24 mouse cellular contexts compared by ENCODE assay signal in the genomic region with DNA sequence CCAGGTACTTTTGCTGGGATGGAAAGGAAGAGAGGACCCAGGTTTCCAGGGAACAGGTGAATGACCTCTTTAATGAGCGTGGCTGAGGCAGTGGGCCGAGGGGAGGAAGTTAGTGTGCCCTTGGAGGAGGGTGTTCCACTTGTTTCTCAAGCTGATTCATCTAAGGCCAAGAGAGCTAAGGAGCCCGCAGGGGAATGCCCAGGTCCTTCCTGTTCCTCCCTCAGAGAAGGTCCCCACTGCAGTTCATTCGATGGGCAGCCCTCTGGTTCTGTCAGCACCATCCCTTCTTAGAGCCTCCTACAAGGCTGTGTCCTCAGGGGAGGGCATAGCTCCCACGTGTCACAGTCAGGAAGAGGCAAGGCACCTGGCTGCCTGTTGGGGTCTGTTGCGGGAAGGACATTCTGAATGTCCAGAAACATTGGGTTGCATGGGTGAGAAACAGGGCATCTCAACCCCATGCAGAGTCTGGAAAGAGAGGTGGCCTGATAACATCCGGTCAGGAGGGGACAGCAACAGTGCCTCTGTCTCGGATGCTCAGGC. TPM values are rescaled to one million over a fixed set of nuclear protein-coding genes. Genes with fewer than 3 reads are reported as not detected.
DNase-seq lines count a peak whose midpoint lies in the region; ATAC-seq lines count a peak whose summit lies in the region.
"Had no signal": no experiment of that assay in that cellular context is flagged by ENCODE, and none has a peak within 500 bp of the region (broad histone marks: within the 10 kb centered on the region; RNA-seq: fewer than 3 reads in every experiment).

No protein-coding gene starts in this region.

- WGBS in hindbrain, embryonic 12.5 days: 82% methylated on average over 8 of the region's 8 CpGs

- no peaks in the 10 kb centered on the region for H3K27me3 ChIP-seq in hindbrain, embryonic 12.5 days
- H3K27me3 ChIP-seq: heart, embryonic 13.5 days had no signal

- H3K9ac ChIP-seq in hindbrain, embryonic 12.5 days: no peak overlapping the region
- H3K9ac ChIP-seq: heart, embryonic 13.5 days; midbrain, embryonic 12.5 days; neural tube, embryonic 15.5 days had no signal

- no peak overlapping the region for H3K27ac ChIP-seq in hindbrain, embryonic 12.5 days
- H3K27ac ChIP-seq: forebrain, embryonic 10.5 days; heart, embryonic 13.5 days; limb, embryonic 10.5 days; midbrain, embryonic 12.5 days; neural tube, embryonic 15.5 days had no signal

- no peak overlapping the region for H3K4me2 ChIP-seq in hindbrain, embryonic 12.5 days (replicated peaks)
- H3K4me2 ChIP-seq: heart, embryonic 13.5 days; liver, embryonic 11.5 days; midbrain, embryonic 12.5 days; neural tube, embryonic 15.5 days had no signal

- H3K36me3 ChIP-seq in hindbrain, embryonic 12.5 days: no peaks in the 10 kb centered on the region
- H3K36me3 ChIP-seq: forebrain, embryonic 10.5 days; heart, embryonic 13.5 days; limb, embryonic 10.5 days; midbrain, embryonic 12.5 days; neural tube, embryonic 15.5 days had no signal

- intact Hi-C loops in heart, postnatal 14 days (cut with DNase I): no loop called here

- H3K4me3 ChIP-seq in hindbrain, embryonic 12.5 days: no peak overlapping the region
- H3K4me3 ChIP-seq: forebrain, embryonic 10.5 days; heart, embryonic 13.5 days; limb, embryonic 10.5 days; midbrain, embryonic 12.5 days; neural tube, embryonic 15.5 days had no signal

- H3K9me3 ChIP-seq in hindbrain, embryonic 12.5 days (replicated peaks): no peaks in the 10 kb centered on the region
- H3K9me3 ChIP-seq: forebrain, embryonic 10.5 days; heart, embryonic 13.5 days; limb, embryonic 10.5 days; midbrain, embryonic 12.5 days; neural tube, embryonic 15.5 days had no signal

- peaks cover 24% of the 10 kb centered on the region for H3K4me1 ChIP-seq in hindbrain, embryonic 12.5 days

- DNase-seq in heart, adult 11 months: peak; percentile 91
- no peak for DNase-seq in heart, postnatal 14 days
- DNase-seq in CD4-positive, CD25-positive, alpha-beta regulatory T cell, adult 2 months (ENCODE audit: low read depth, low spot score): peak; percentile 72
- no peak for DNase-seq in embryo, embryonic 11 days
- DNase-seq: adrenal gland, adult 2 months; cerebellum, postnatal 10 days; heart, adult 18-20 months; heart, postnatal 36 days; kidney, postnatal 25 days; lung, postnatal 36 days; right cerebral cortex, postnatal 14 days; spleen, adult 18-20 months; thymus, postnatal 25 days had no signal

- ATAC-seq in common myeloid progenitor, adult 5-6 weeks (replicated peaks; ENCODE audit: low read depth, poor library complexity, severe bottlenecking): peak; percentile 46
- peak; percentile 25 for ATAC-seq in megakaryocyte progenitor cell, adult 5-6 weeks (replicated peaks; ENCODE audit: poor library complexity)
- no peak for ATAC-seq in megakaryocyte-erythroid progenitor cell, adult 5-6 weeks (replicated peaks; ENCODE audit: low FRiP score, low TSS enrichment, poor library complexity, severe bottlenecking)
- no peak for ATAC-seq in hindbrain, embryonic 12.5 days (ENCODE audit: low FRiP score)
- ATAC-seq: hindbrain, embryonic 16.5 days had no signal

RNA-seq across cellular contexts. Expression of a gene that starts 26.3 kb away (rescaled TPM):
- 10 to 100 TPM; 25.1 to 27.2 TPM for total RNA-seq in heart, postnatal 14 days (2021)
- total RNA-seq in common myeloid progenitor, adult 5-6 weeks (2017): 15.9 and 18.0 TPM in 2 replicates
- total RNA-seq in megakaryocyte progenitor cell, adult 5-6 weeks (2015): 4.2 and 7.5 TPM in 2 replicates
- total RNA-seq in megakaryocyte progenitor cell, adult 5-6 weeks (2017): 4.5 and 4.9 TPM in 2 replicates
- 21.7 and 24.5 TPM in 2 replicates for total RNA-seq in megakaryocyte-erythroid progenitor cell, adult 5-6 weeks (2014; fragmentation: Nextera tagmentation)
- total RNA-seq in megakaryocyte-erythroid progenitor cell, adult 5-6 weeks (2017): 22.9 and 24.9 TPM in 2 replicates
- 11.0 TPM in 2 replicates for polyA plus RNA-seq in hindbrain, embryonic 12.5 days (2016; fragmentation: Nextera tagmentation; extraction: Ambion mirVana)

Comparison
In these comparisons a context has a peak if more than half of its experiments do, and no peak if none do; other contexts are left out.
1. DNase-seq: peak in heart, adult 11 months (single experiment) and CD4-positive, CD25-positive, alpha-beta regulatory T cell, adult 2 months (single experiment); none in heart, postnatal 14 days (0 of 2) and embryo, embryonic 11 days (single experiment).
2. ATAC-seq: peak in common myeloid progenitor, adult 5-6 weeks (single experiment) and megakaryocyte progenitor cell, adult 5-6 weeks (single experiment); none in megakaryocyte-erythroid progenitor cell, adult 5-6 weeks (single experiment) and hindbrain, embryonic 12.5 days (single experiment).